Mouse (Mus musculus) macrophage (primary cell): ENCODE data around the gene Lekr1. TPM values are rescaled to one million over a fixed set of nuclear protein-coding genes. Genes with fewer than 3 reads are reported as not detected.

Experiments
- H3K27ac ChIP-seq: fragments of 350-480 bp; formaldehyde crosslinking; 2 replicates; pipeline ENCODE4 v1.9.0; 2021
- H3K36me3 ChIP-seq: fragments of 350-480 bp; formaldehyde crosslinking; 2 replicates; pipeline ENCODE4 v1.9.0; 2021; ENCODE audit errors: inconsistent target
- H3K4me3 ChIP-seq: fragments of 350-480 bp; formaldehyde crosslinking; 2 replicates; pipeline ENCODE4 v1.9.0; 2021; ENCODE audit errors: inconsistent target
- H3K79me2 ChIP-seq: fragments of 350-480 bp; formaldehyde crosslinking; 2 replicates; pipeline ENCODE4 v1.9.0; 2021; ENCODE audit errors: inconsistent target
- WGBS: methylation state at CpG from one replicate; pipeline ENCODE4 v1.1.7; 2026; ENCODE audit warnings: inconsistent platforms; ENCODE audit not compliant: missing documents; 5-methylcytosine and 5-hydroxymethylcytosine counted together
- polyA plus RNA-seq: library from polyadenylated mRNA; stranded (reverse); fragments of 250-400 nt; gene quantifications from 3 replicates; pipeline ENCODE4 v1.2.4, GENCODE M21; 2018; ENCODE audit warnings: inconsistent platforms
- total RNA-seq, 78 experiments: library from RNA; depleted of rRNA; stranded (reverse); fragments of 250-400 nt; gene quantifications; 1 replicate in 9 of 78; 2 replicates in 24 of 78; 3 replicates in 43 of 78; 4 replicates in 2 of 78; pipeline ENCODE4 v1.2.4; 2018; ENCODE audit warnings: inconsistent platforms in 56 of 78

Gene Lekr1
- 10 to 100 TPM in 4 of 26 experiments, 1 to 10 TPM in 22; 1.3 to 16.2 (median 6.0) TPM for total RNA-seq (2018; cell fraction: chromatin; rRNA removed)
- 1 to 10 TPM; 1.1 to 2.5 (median 1.9) TPM for total RNA-seq (2018; cell fraction: cytosol; rRNA removed)
- total RNA-seq (2018; cell fraction: nucleus; rRNA removed): 10 to 100 TPM in 7 of 26 experiments, 1 to 10 TPM in 19; 2.7 to 17.0 (median 5.6) TPM
- 1.3 to 2.7 TPM (median 2.4 TPM) in 3 replicates for polyA plus RNA-seq

GRCm38 (mm10) chr3:65665977-65666766 lies at the start of gene Lekr1:
Gene Lekr1 (plus strand): TSS chr3:65666228.
- Histone ChIP-seq H3K79me2 (no peaks in the 10 kb centered on the region), H3K27ac (peak within 1 kb of the TSS; percentile 46), H3K36me3 (no peaks in the 10 kb centered on the region), H3K4me3 (peak within 1 kb of the TSS; percentile 45)
- under 1% methylated on average over 73 of the region's 73 CpGs for whole genome bisulfite sequencing

- Histone ChIP-seq H3K27ac (no peak overlapping the region), H3K36me3 (no peaks in the 10 kb centered on the region), H3K79me2 (no peaks in the 10 kb centered on the region), H3K4me3 (no peak overlapping the region)
- WGBS: 96% methylated on average over 5 of the region's 5 CpGs
These were observed 48.5 kb upstream of the Lekr1 start for GRCm38 (mm10) chr3:65617507-65617906.

GRCm38 (mm10) chr3:65619340-65619739 lies 46.7 kb upstream of the Lekr1 start:
- 26% methylated on average over 4 of the region's 4 CpGs for WGBS
- no peaks in the 10 kb centered on the region for H3K79me2 ChIP-seq
- H3K4me3 ChIP-seq: no peak overlapping the region

GRCm38 (mm10) chr3:65623057-65623456 lies 43.0 kb upstream of the Lekr1 start:
- 98% methylated on average over 6 of the region's 6 CpGs for WGBS
- H3K4me3 ChIP-seq: no peak overlapping the region
- H3K27ac ChIP-seq: no peak overlapping the region
- H3K79me2 ChIP-seq: no peaks in the 10 kb centered on the region
- no peaks in the 10 kb centered on the region for H3K36me3 ChIP-seq

More at GRCm38 (mm10) chr3:65619340-65619739, 46.7 kb upstream of the Lekr1 start:
- Histone ChIP-seq H3K36me3 (no peaks in the 10 kb centered on the region), H3K27ac (no peak overlapping the region)

GRCm38 (mm10) chr3:65625496-65626289 lies 40.3 kb upstream of the Lekr1 start:
- Histone ChIP-seq H3K4me3 (no peak overlapping the region), H3K79me2 (no peaks in the 10 kb centered on the region), H3K36me3 (no peaks in the 10 kb centered on the region), H3K27ac (no peak overlapping the region)
- 84% methylated on average over 8 of the region's 8 CpGs for WGBS

- no peak overlapping the region for H3K4me3 ChIP-seq
- no peaks in the 10 kb centered on the region for H3K36me3 ChIP-seq
- no peak overlapping the region for H3K27ac ChIP-seq
- 90% methylated on average over 7 of the region's 7 CpGs for WGBS
- no peaks in the 10 kb centered on the region for H3K79me2 ChIP-seq
These were observed 39.6 kb upstream of the Lekr1 start for GRCm38 (mm10) chr3:65626290-65626914.

- Histone ChIP-seq H3K27ac (no peak overlapping the region), H3K4me3 (no peak overlapping the region), H3K79me2 (no peaks in the 10 kb centered on the region), H3K36me3 (no peaks in the 10 kb centered on the region)
- 93% methylated on average over 6 of the region's 6 CpGs for WGBS
These were observed 38.9 kb upstream of the Lekr1 start for GRCm38 (mm10) chr3:65627021-65627706.

- Histone ChIP-seq H3K27ac (no peak overlapping the region), H3K36me3 (no peaks in the 10 kb centered on the region), H3K4me3 (no peak overlapping the region), H3K79me2 (no peaks in the 10 kb centered on the region)
- WGBS: 100% methylated on average over 2 of the region's 2 CpGs
These were observed 38.4 kb upstream of the Lekr1 start for GRCm38 (mm10) chr3:65627707-65628028.

GRCm38 (mm10) chr3:65629565-65630112 lies 36.4 kb upstream of the Lekr1 start:
- 92% methylated on average over 9 of the region's 9 CpGs for WGBS
- Histone ChIP-seq H3K27ac (no peak overlapping the region), H3K4me3 (no peak overlapping the region), H3K79me2 (no peaks in the 10 kb centered on the region), H3K36me3 (no peaks in the 10 kb centered on the region)

- Histone ChIP-seq H3K4me3 (no peak overlapping the region), H3K79me2 (no peaks in the 10 kb centered on the region), H3K36me3 (no peaks in the 10 kb centered on the region), H3K27ac (no peak overlapping the region)
- WGBS: 77% methylated on average over 4 of the region's 4 CpGs
These were observed 32.4 kb upstream of the Lekr1 start for GRCm38 (mm10) chr3:65633604-65634003.

- no peak overlapping the region for H3K4me3 ChIP-seq
- no peaks in the 10 kb centered on the region for H3K79me2 ChIP-seq
- 86% methylated on average over 9 of the region's 9 CpGs for WGBS
- H3K27ac ChIP-seq: no peak overlapping the region
- no peaks in the 10 kb centered on the region for H3K36me3 ChIP-seq
These were observed 30.0 kb upstream of the Lekr1 start for GRCm38 (mm10) chr3:65635983-65636382.

- WGBS: 97% methylated on average over 7 of the region's 7 CpGs
- Histone ChIP-seq H3K36me3 (no peaks in the 10 kb centered on the region), H3K79me2 (no peaks in the 10 kb centered on the region)
These were observed 28.7 kb upstream of the Lekr1 start for GRCm38 (mm10) chr3:65637313-65637712.

GRCm38 (mm10) chr3:65638896-65639295 lies 27.1 kb upstream of the Lekr1 start:
- Histone ChIP-seq H3K27ac (no peak overlapping the region), H3K36me3 (no peaks in the 10 kb centered on the region), H3K4me3 (no peak overlapping the region), H3K79me2 (no peaks in the 10 kb centered on the region)
- 87% methylated on average over 11 of the region's 11 CpGs for WGBS

More at GRCm38 (mm10) chr3:65637313-65637712, 28.7 kb upstream of the Lekr1 start:
- Histone ChIP-seq H3K4me3 (no peak overlapping the region), H3K27ac (no peak overlapping the region)
